Mouse (Mus musculus): ENCODE data around the gene Gpn3. TPM values are rescaled to one million over a fixed set of nuclear protein-coding genes. Genes with fewer than 3 reads are reported as not detected.

Gpn3 gene
- polyA plus RNA-seq, 1 experiment from 2014 or later: 38.9 TPM

GRCm38 (mm10) chr5:122399871-122400270, 28.2 kb downstream of the Gpn3 start:
- Histone ChIP-seq H3K36me3 (replicated peaks; ENCODE audit: control insufficient read depth, insufficient read depth) (peaks cover 75% of the 10 kb centered on the region), H3K4me1 (replicated peaks; ENCODE audit: control insufficient read depth, insufficient read depth, low read length) (no peaks in the 10 kb centered on the region)
- WGBS: 95% methylated on average over 8 of the region's 8 CpGs

GRCm38 (mm10) chr5:122400628-122401302, 29.1 kb downstream of the Gpn3 start:
- no peaks in the 10 kb centered on the region for H3K4me1 ChIP-seq (replicated peaks; ENCODE audit: control insufficient read depth, insufficient read depth, low read length)
- H3K36me3 ChIP-seq (replicated peaks; ENCODE audit: control insufficient read depth, insufficient read depth): peaks cover 80% of the 10 kb centered on the region
- H3K4me2 ChIP-seq (replicated peaks): no peak overlapping the region
- ATAC-seq (ENCODE audit: low FRiP score): no peak
- WGBS: 87% methylated on average over 18 of the region's 18 CpGs
- DNase-seq (ENCODE audit: low spot score): no peak
- no peak overlapping the region for H3K27ac ChIP-seq
- H3K27me3 ChIP-seq (ENCODE audit: control insufficient read depth, insufficient read depth, low read length): no peaks in the 10 kb centered on the region
- H3K9ac ChIP-seq: no peak overlapping the region
- H3K9me3 ChIP-seq (ENCODE audit: control insufficient read depth, low read length): no peaks in the 10 kb centered on the region
- no peak overlapping the region for H3K4me3 ChIP-seq (replicated peaks; ENCODE audit: low read length)

More at GRCm38 (mm10) chr5:122399871-122400270, 28.2 kb downstream of the Gpn3 start:
- H3K27me3 ChIP-seq (ENCODE audit: control insufficient read depth, insufficient read depth, low read length): no peaks in the 10 kb centered on the region
- no peak overlapping the region for H3K27ac ChIP-seq
- no peak for ATAC-seq (ENCODE audit: low FRiP score)
- H3K4me3 ChIP-seq (replicated peaks; ENCODE audit: low read length): no peak overlapping the region
- H3K9ac ChIP-seq: no peak overlapping the region
- no peaks in the 10 kb centered on the region for H3K9me3 ChIP-seq (ENCODE audit: control insufficient read depth, low read length)
- H3K4me2 ChIP-seq (replicated peaks): no peak overlapping the region
- no peak for DNase-seq (ENCODE audit: low spot score)

GRCm38 (mm10) chr5:122401303-122401640, 29.6 kb downstream of the Gpn3 start:
- no peak overlapping the region for H3K4me3 ChIP-seq (replicated peaks; ENCODE audit: low read length)

GRCm38 (mm10) chr5:122402160-122402559, 30.5 kb downstream of the Gpn3 start:
- H3K9ac ChIP-seq: no peak overlapping the region
- peaks cover 88% of the 10 kb centered on the region for H3K36me3 ChIP-seq (replicated peaks; ENCODE audit: control insufficient read depth, insufficient read depth)
- H3K4me2 ChIP-seq (replicated peaks): no peak overlapping the region
- ATAC-seq (ENCODE audit: low FRiP score) (no peak), DNase-seq (ENCODE audit: low spot score) (no peak)
- H3K9me3 ChIP-seq (ENCODE audit: control insufficient read depth, low read length): no peaks in the 10 kb centered on the region
- WGBS: 74% methylated on average over 13 of the region's 13 CpGs
- H3K27me3 ChIP-seq (ENCODE audit: control insufficient read depth, insufficient read depth, low read length): no peaks in the 10 kb centered on the region
- H3K4me1 ChIP-seq (replicated peaks; ENCODE audit: control insufficient read depth, insufficient read depth, low read length): no peaks in the 10 kb centered on the region
- no peak overlapping the region for H3K27ac ChIP-seq
- no peak overlapping the region for H3K4me3 ChIP-seq (replicated peaks; ENCODE audit: low read length)

More at GRCm38 (mm10) chr5:122401303-122401640, 29.6 kb downstream of the Gpn3 start:
- ATAC-seq (ENCODE audit: low FRiP score): no peak
- Histone ChIP-seq H3K36me3 (replicated peaks; ENCODE audit: control insufficient read depth, insufficient read depth) (peaks cover 85% of the 10 kb centered on the region), H3K4me1 (replicated peaks; ENCODE audit: control insufficient read depth, insufficient read depth, low read length) (no peaks in the 10 kb centered on the region), H3K27ac (no peak overlapping the region), H3K4me2 (replicated peaks) (no peak overlapping the region), H3K9me3 (ENCODE audit: control insufficient read depth, low read length) (no peaks in the 10 kb centered on the region), H3K9ac (no peak overlapping the region), H3K27me3 (ENCODE audit: control insufficient read depth, insufficient read depth, low read length) (no peaks in the 10 kb centered on the region)
- 20% methylated on average over 8 of the region's 8 CpGs for WGBS
- peak; percentile 70 for DNase-seq (ENCODE audit: low spot score)

GRCm38 (mm10) chr5:122402772-122403171, 31.1 kb downstream of the Gpn3 start:
- ATAC-seq (ENCODE audit: low FRiP score) (no peak), DNase-seq (ENCODE audit: low spot score) (no peak)
- Histone ChIP-seq H3K27me3 (ENCODE audit: control insufficient read depth, insufficient read depth, low read length) (no peaks in the 10 kb centered on the region), H3K4me1 (replicated peaks; ENCODE audit: control insufficient read depth, insufficient read depth, low read length) (no peaks in the 10 kb centered on the region), H3K9ac (no peak overlapping the region), H3K4me3 (replicated peaks; ENCODE audit: low read length) (no peak overlapping the region), H3K9me3 (ENCODE audit: control insufficient read depth, low read length) (no peaks in the 10 kb centered on the region), H3K27ac (no peak overlapping the region), H3K4me2 (replicated peaks) (no peak overlapping the region), H3K36me3 (replicated peaks; ENCODE audit: control insufficient read depth, insufficient read depth) (peaks cover 87% of the 10 kb centered on the region)
- WGBS: 88% methylated on average over 5 of the region's 5 CpGs

GRCm38 (mm10) chr5:122403362-122403761, 31.7 kb downstream of the Gpn3 start:
- no peak overlapping the region for H3K4me3 ChIP-seq (replicated peaks; ENCODE audit: low read length)
- peaks cover 85% of the 10 kb centered on the region for H3K36me3 ChIP-seq (replicated peaks; ENCODE audit: control insufficient read depth, insufficient read depth)
- H3K9ac ChIP-seq: no peak overlapping the region

GRCm38 (mm10) chr5:122405537-122405936, 33.9 kb downstream of the Gpn3 start:
- Histone ChIP-seq H3K36me3 (replicated peaks; ENCODE audit: control insufficient read depth, insufficient read depth) (peaks cover 77% of the 10 kb centered on the region), H3K9me3 (ENCODE audit: control insufficient read depth, low read length) (no peaks in the 10 kb centered on the region), H3K4me1 (replicated peaks; ENCODE audit: control insufficient read depth, insufficient read depth, low read length) (no peaks in the 10 kb centered on the region), H3K27ac (no peak overlapping the region), H3K4me2 (replicated peaks) (no peak overlapping the region), H3K4me3 (replicated peaks; ENCODE audit: low read length) (no peak overlapping the region), H3K9ac (no peak overlapping the region), H3K27me3 (ENCODE audit: control insufficient read depth, insufficient read depth, low read length) (no peaks in the 10 kb centered on the region)
- 98% methylated on average over 10 of the region's 10 CpGs for WGBS
- ATAC-seq (ENCODE audit: low FRiP score): no peak
- no peak for DNase-seq (ENCODE audit: low spot score)

More at GRCm38 (mm10) chr5:122403362-122403761, 31.7 kb downstream of the Gpn3 start:
- WGBS: 95% methylated on average over 12 of the region's 12 CpGs
- H3K4me1 ChIP-seq (replicated peaks; ENCODE audit: control insufficient read depth, insufficient read depth, low read length): no peaks in the 10 kb centered on the region
- ATAC-seq (ENCODE audit: low FRiP score) (no peak), DNase-seq (ENCODE audit: low spot score) (no peak)
- no peaks in the 10 kb centered on the region for H3K27me3 ChIP-seq (ENCODE audit: control insufficient read depth, insufficient read depth, low read length)
- no peak overlapping the region for H3K27ac ChIP-seq
- H3K4me2 ChIP-seq (replicated peaks): no peak overlapping the region
- H3K9me3 ChIP-seq (ENCODE audit: control insufficient read depth, low read length): no peaks in the 10 kb centered on the region

GRCm38 (mm10) chr5:122409692-122410645, 38.3 kb downstream of the Gpn3 start:
- no peak for DNase-seq (ENCODE audit: low spot score)
- Histone ChIP-seq H3K9me3 (ENCODE audit: control insufficient read depth, low read length) (no peaks in the 10 kb centered on the region), H3K27ac (no peak overlapping the region), H3K27me3 (ENCODE audit: control insufficient read depth, insufficient read depth, low read length) (no peaks in the 10 kb centered on the region), H3K4me1 (replicated peaks; ENCODE audit: control insufficient read depth, insufficient read depth, low read length) (no peaks in the 10 kb centered on the region), H3K9ac (no peak overlapping the region), H3K4me3 (replicated peaks; ENCODE audit: low read length) (no peak overlapping the region), H3K36me3 (replicated peaks; ENCODE audit: control insufficient read depth, insufficient read depth) (peaks cover 41% of the 10 kb centered on the region), H3K4me2 (replicated peaks) (no peak overlapping the region)
- WGBS: 89% methylated on average over 19 of the region's 19 CpGs
- ATAC-seq (ENCODE audit: low FRiP score): no peak

- Histone ChIP-seq H3K36me3 (replicated peaks; ENCODE audit: control insufficient read depth, insufficient read depth) (peaks cover 22% of the 10 kb centered on the region), H3K4me2 (replicated peaks) (no peak overlapping the region), H3K9me3 (ENCODE audit: control insufficient read depth, low read length) (no peaks in the 10 kb centered on the region), H3K4me1 (replicated peaks; ENCODE audit: control insufficient read depth, insufficient read depth, low read length) (no peaks in the 10 kb centered on the region), H3K9ac (no peak overlapping the region), H3K27ac (no peak overlapping the region), H3K27me3 (ENCODE audit: control insufficient read depth, insufficient read depth, low read length) (no peaks in the 10 kb centered on the region), H3K4me3 (replicated peaks; ENCODE audit: low read length) (no peak overlapping the region)
- 83% methylated on average over 5 of the region's 5 CpGs for WGBS
- DNase-seq (ENCODE audit: low spot score) (no peak), ATAC-seq (ENCODE audit: low FRiP score) (no peak)
Measured at GRCm38 (mm10) chr5:122411892-122412291, 40.2 kb downstream of the Gpn3 start.
